ENCODE assay signal across 7 mouse cellular contexts in genomic region chr17:35822964-35823937, GRCm38 (mm10). TPM values are rescaled to one million over a fixed set of nuclear protein-coding genes. Genes with fewer than 3 reads are reported as not detected.
DNase-seq lines count a peak whose midpoint lies in the region; ATAC-seq lines count a peak whose summit lies in the region.

TSS of gene Flot1 (plus strand) at chr17:35823230.

- no peaks in the 10 kb centered on the region for H3K27me3 ChIP-seq in intestine, embryonic 14.5 days (replicated peaks; ENCODE audit: control insufficient read depth, insufficient read depth, low read length)
- H3K27me3 ChIP-seq in limb, embryonic 10.5 days (ENCODE audit: low read depth, poor library complexity, severe bottlenecking): peaks cover 21% of the 10 kb centered on the region
- peaks cover 33% of the 10 kb centered on the region for H3K27me3 ChIP-seq in midbrain, embryonic 12.5 days

- peak within 1 kb of the TSS; percentile 70 for H3K27ac ChIP-seq in intestine, embryonic 14.5 days (ENCODE audit: low read depth)
- peak within 1 kb of the TSS; percentile 91 for H3K27ac ChIP-seq in limb, embryonic 10.5 days
- peak within 1 kb of the TSS; percentile 82 for H3K27ac ChIP-seq in midbrain, embryonic 12.5 days (replicated peaks)

- peak; percentile 87 for DNase-seq in adrenal gland, adult 8-10 months
- DNase-seq in embryo, embryonic 11 days: peak; percentile 92
- peak; percentile 87 for DNase-seq in gastrocnemius, postnatal 25 days
- peak; percentile 94 for DNase-seq in intestine, embryonic 14.5 days (ENCODE audit: low spot score)
- peak; percentile 96 for DNase-seq in limb, embryonic 10.5 days (ENCODE audit: low spot score)
- DNase-seq in spleen, adult 12 weeks (ENCODE audit: low spot score): peak; percentile 67

- H3K4me3 ChIP-seq in intestine, embryonic 14.5 days (ENCODE audit: low read depth, low read length): peak within 1 kb of the TSS; percentile 65
- H3K4me3 ChIP-seq in limb, embryonic 10.5 days: peak within 1 kb of the TSS; percentile 78
- peak within 1 kb of the TSS; percentile 72 for H3K4me3 ChIP-seq in midbrain, embryonic 12.5 days

- H3K36me3 ChIP-seq in intestine, embryonic 14.5 days (ENCODE audit: control insufficient read depth, insufficient read depth, low read length): peaks cover 32% of the 10 kb centered on the region
- peaks cover 37% of the 10 kb centered on the region for H3K36me3 ChIP-seq in limb, embryonic 10.5 days
- H3K36me3 ChIP-seq in midbrain, embryonic 12.5 days: peaks cover 33% of the 10 kb centered on the region

- peaks cover 11% of the 10 kb centered on the region; the same call in 1 of the 2 replicates for H3K4me1 ChIP-seq in intestine, embryonic 14.5 days (replicated peaks; ENCODE audit: control insufficient read depth, insufficient read depth, low read length)
- H3K4me1 ChIP-seq in limb, embryonic 10.5 days: peaks cover 35% of the 10 kb centered on the region
- H3K4me1 ChIP-seq in midbrain, embryonic 12.5 days: peaks cover 32% of the 10 kb centered on the region

- peak within 1 kb of the TSS; percentile 98 for H3K4me2 ChIP-seq in intestine, embryonic 14.5 days (ENCODE audit: low read length)
- peak within 1 kb of the TSS; percentile 87 for H3K4me2 ChIP-seq in midbrain, embryonic 12.5 days (replicated peaks)

- no peaks in the 10 kb centered on the region for H3K9me3 ChIP-seq in intestine, embryonic 14.5 days (ENCODE audit: control insufficient read depth, low read length)
- H3K9me3 ChIP-seq in limb, embryonic 10.5 days (replicated peaks): no peaks in the 10 kb centered on the region
- no peaks in the 10 kb centered on the region for H3K9me3 ChIP-seq in midbrain, embryonic 12.5 days

- WGBS in intestine, embryonic 14.5 days: under 1% methylated on average over 45 of the region's 47 CpGs
- 0% methylated on average over 47 of the region's 47 CpGs for WGBS in limb, embryonic 10.5 days
- WGBS in midbrain, embryonic 12.5 days: under 1% methylated on average over 39 of the region's 47 CpGs

- ATAC-seq in intestine, embryonic 14.5 days (replicated peaks; ENCODE audit: low FRiP score, low TSS enrichment, low read depth): peak; percentile 86
- peak; percentile 88 for ATAC-seq in midbrain, embryonic 12.5 days (ENCODE audit: low FRiP score, low read depth)

- H3K9ac ChIP-seq in intestine, embryonic 14.5 days (ENCODE audit: low read length): peak within 1 kb of the TSS; percentile 73
- peak within 1 kb of the TSS; percentile 69 for H3K9ac ChIP-seq in midbrain, embryonic 12.5 days (replicated peaks)

RNA-seq across cellular contexts. Expression of gene Flot1, which starts in this region (rescaled TPM):
- total RNA-seq in adrenal gland, adult 8-10 months (2022): 100 to 1,000 TPM in 2 of 4 experiments, 10 to 100 TPM in 2; 57.2 to 117 (median 94.8) TPM
- total RNA-seq in gastrocnemius, postnatal 25 days (2021): 10 to 100 TPM; 41.0 to 46.3 TPM
- polyA plus RNA-seq in intestine, embryonic 14.5 days (2014; fragmentation: Nextera tagmentation; extraction: Ambion mirVana): 42.5 and 48.5 TPM in 2 replicates
- polyA plus RNA-seq in limb, embryonic 10.5 days (2016; fragmentation: Nextera tagmentation; extraction: Ambion mirVana): 43.0 and 49.7 TPM in 2 replicates
- polyA plus RNA-seq in midbrain, embryonic 12.5 days (2016; fragmentation: Nextera tagmentation; extraction: Ambion mirVana): 49.0 and 53.5 TPM in 2 replicates

Comparison
In these comparisons a context has a peak if more than half of its experiments do, and no peak if none do; other contexts are left out.
1. Peak in every context shown above with its lines: DNase-seq, ATAC-seq, H3K4me3 ChIP-seq and H3K27ac ChIP-seq.